Mouse (Mus musculus) G1E (cell line): ENCODE data around the gene Ccn6. TPM values are rescaled to one million over a fixed set of nuclear protein-coding genes. Genes with fewer than 3 reads are reported as not detected.

Source experiments
- ATAC-seq: 2 replicates; pipeline ENCODE4 v1.8.0; 2016; ENCODE audit warnings: mild to moderate bottlenecking; ENCODE audit not compliant: insufficient number of reproducible peaks, poor library complexity, low FRiP score, severe bottlenecking; ENCODE audit errors: extremely low read depth
- DNase-seq: peaks from one replicate; pipeline ENCODE4 v3.0.0; 2012; ENCODE audit warnings: low spot score
- H3K27me3 ChIP-seq: 2 replicates; pipeline ENCODE4 v1.6.1; 2012; ENCODE audit warnings: mild to moderate bottlenecking, low read length, inconsistent platforms; ENCODE audit not compliant: insufficient read depth
- H3K36me3 ChIP-seq: replicated peaks from 2 replicates; pipeline ENCODE3; 2012; ENCODE audit warnings: mild to moderate bottlenecking, inconsistent platforms
- H3K4me1 ChIP-seq: 2 replicates; pipeline ENCODE4 v1.6.1; 2012; ENCODE audit warnings: low read depth, low read length, inconsistent platforms, mixed read lengths; ENCODE audit not compliant: insufficient read depth
- H3K4me3 ChIP-seq: 2 replicates; pipeline ENCODE4 v1.5.1; 2012; ENCODE audit warnings: low read depth, mild to moderate bottlenecking, inconsistent platforms, low read length, moderate library complexity, mixed read lengths
- H3K9me3 ChIP-seq: replicated peaks from 2 replicates; pipeline ENCODE4 v1.6.1; 2012; ENCODE audit warnings: inconsistent platforms
- CTCF ChIP-seq: IDR thresholded peaks from 2 replicates; pipeline ENCODE4 v1.5.1; 2012; ENCODE audit warnings: low read depth, low read length, inconsistent platforms, mixed read lengths
- GATA1 ChIP-seq: IDR thresholded peaks from 2 replicates; pipeline ENCODE4 v1.6.1; 2012; ENCODE audit warnings: borderline replicate concordance, low read length, inconsistent platforms, mixed read lengths
- GATA2 ChIP-seq: IDR thresholded peaks from 2 replicates; pipeline ENCODE4 v1.6.1; 2012; ENCODE audit warnings: low read depth, low read length, inconsistent platforms, borderline replicate concordance
- POLR2AphosphoS5 ChIP-seq: IDR thresholded peaks from 2 replicates; pipeline ENCODE4 v1.6.1; 2012; ENCODE audit warnings: low read depth, low read length, inconsistent platforms; ENCODE audit not compliant: insufficient replicate concordance
- TAL1 ChIP-seq: conservative IDR thresholded peaks from 2 replicates; pipeline ENCODE4 v1.6.1; 2012; ENCODE audit warnings: low read depth, low read length, inconsistent platforms, mixed read lengths
- polyA plus RNA-seq: library from polyadenylated mRNA; stranded (reverse); fragments of >175 nt; gene quantifications from 2 replicates; pipeline ENCODE4 v1.2.3, GENCODE M21; 2012
- total RNA-seq, 2 experiments: library from RNA; stranded (forward) in 1 of 2; stranded (reverse) in 1 of 2; fragments of 200-1000 nt in 1 of 2; fragments of >200 nt in 1 of 2; fragmentation: Nextera tagmentation in 1 of 2; gene quantifications; 2 replicates each; pipeline ENCODE4 v1.2.3; 2014 to 2017

Ccn6 gene
- total and polyA plus RNA-seq, 3 experiments = not detected

GRCm38 (mm10) chr10:39141401-39141800, 22.2 kb downstream of the Ccn6 start:
- peaks cover 85% of the 10 kb centered on the region for H3K36me3 ChIP-seq
- DNase-seq = no peak
- H3K9me3 ChIP-seq = no peaks in the 10 kb centered on the region
- TF ChIP-seq TAL1 (no peak), GATA2 (no peak), GATA1 (no peak)
- H3K4me3 ChIP-seq = no peak overlapping the region
- no peaks in the 10 kb centered on the region for H3K27me3 ChIP-seq
- H3K4me1 ChIP-seq = no peaks in the 10 kb centered on the region; the same call in 1 of the 2 replicates
- ATAC-seq = no peak

GRCm38 (mm10) chr10:39140843-39141242, 22.8 kb downstream of the Ccn6 start:
- Histone ChIP-seq H3K4me1 (peaks cover under 1% of the 10 kb centered on the region; the same call in 1 of the 2 replicates), H3K27me3 (no peaks in the 10 kb centered on the region), H3K4me3 (no peak overlapping the region), H3K36me3 (peaks cover 83% of the 10 kb centered on the region), H3K9me3 (no peaks in the 10 kb centered on the region)
- DNase-seq = no peak
- ATAC-seq = no peak
- no peak for TF ChIP-seq POLR2AphosphoS5
- TF ChIP-seq GATA2 = no peak
- no peak for TF ChIP-seq GATA1
- no peak for TF ChIP-seq CTCF
- no peak for TF ChIP-seq TAL1

- DNase-seq (no peak), ATAC-seq (no peak)
- no peak overlapping the region for H3K4me3 ChIP-seq
- H3K36me3 ChIP-seq = peaks cover 70% of the 10 kb centered on the region
- TF ChIP-seq POLR2AphosphoS5 (no peak), CTCF (no peak), TAL1 (no peak), GATA2 (no peak), GATA1 (no peak)
- H3K27me3 ChIP-seq = peaks cover 5% of the 10 kb centered on the region; the same call in 1 of the 2 replicates
- H3K4me1 ChIP-seq = peaks cover 16% of the 10 kb centered on the region
- H3K9me3 ChIP-seq = no peaks in the 10 kb centered on the region
Measured at GRCm38 (mm10) chr10:39138761-39139160, 24.8 kb downstream of the Ccn6 start.

DNA sequence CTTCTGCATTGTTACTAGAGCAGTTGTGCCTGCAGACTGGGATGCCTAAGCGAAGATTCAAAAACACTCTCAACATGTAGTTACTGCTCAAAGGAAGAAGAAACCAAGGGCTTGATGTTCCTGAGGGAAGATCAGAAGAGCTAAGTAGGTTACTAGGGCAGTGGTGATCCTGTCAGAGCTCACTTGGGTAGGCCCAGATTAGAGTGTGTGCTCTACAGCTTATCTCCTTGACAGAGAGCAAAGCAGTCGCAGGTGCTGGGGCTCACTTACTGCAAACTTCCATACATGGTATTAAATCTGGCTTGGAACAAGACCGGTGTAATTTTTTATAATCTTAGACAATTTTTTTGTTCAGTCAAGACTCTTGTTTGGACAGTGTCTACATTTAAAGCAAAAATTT, 25.8 kb downstream of the Ccn6 start:
- no peak for DNase-seq
- Histone ChIP-seq H3K4me3 (no peak overlapping the region), H3K27me3 (peaks cover 6% of the 10 kb centered on the region; the same call in 1 of the 2 replicates), H3K9me3 (no peaks in the 10 kb centered on the region), H3K36me3 (peaks cover 62% of the 10 kb centered on the region), H3K4me1 (peaks cover 21% of the 10 kb centered on the region)
- no peak for TF ChIP-seq GATA1
- TF ChIP-seq CTCF = no peak
- no peak for TF ChIP-seq GATA2
- no peak for TF ChIP-seq POLR2AphosphoS5
- TF ChIP-seq TAL1 = no peak
- ATAC-seq = no peak

DNA sequence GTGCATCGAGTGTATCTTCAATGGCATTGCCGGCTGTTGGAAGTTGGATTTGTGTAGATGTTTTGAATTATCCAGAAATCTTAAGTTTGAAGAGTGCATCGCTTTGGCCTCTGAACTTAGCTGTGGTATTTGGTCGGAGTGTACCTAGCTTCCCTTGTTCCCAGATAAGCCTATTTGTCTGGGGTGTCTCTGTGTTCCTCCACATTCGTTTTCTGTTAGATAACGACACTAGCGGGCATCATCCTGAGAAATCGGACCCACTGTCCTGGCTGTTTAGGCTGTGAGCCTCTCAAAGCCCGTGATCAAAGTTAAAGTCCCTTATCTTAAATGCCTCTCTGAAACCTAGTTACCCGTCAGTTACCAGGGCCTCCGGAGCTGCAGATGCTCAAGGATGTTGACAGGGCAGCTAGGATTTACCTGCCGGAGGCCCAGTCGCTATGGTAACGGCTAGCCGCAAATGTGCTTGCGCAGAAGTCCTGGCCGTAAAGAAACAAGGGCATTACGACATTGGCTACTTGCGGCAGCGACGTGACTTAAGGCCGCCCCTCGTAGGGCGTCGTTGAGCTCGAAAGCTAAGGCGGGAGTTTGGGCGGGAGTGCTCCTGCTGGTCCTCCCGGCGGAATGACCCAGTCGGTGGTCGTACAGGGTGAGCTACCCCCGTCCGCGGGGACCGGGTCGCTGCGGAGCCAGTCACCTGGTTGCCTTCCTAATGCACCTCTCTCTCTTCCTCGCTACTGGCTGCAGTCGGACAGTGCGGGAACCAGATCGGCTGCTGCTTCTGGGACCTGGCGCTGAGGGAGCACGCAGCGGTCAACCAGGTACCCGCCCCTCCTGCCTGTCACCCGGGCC, 29.9 kb downstream of the Ccn6 start, which contains the start of the genes Fam229b and Tube1:
TSS of gene Fam229b (minus strand) at position 453 of the 849 bp plus-strand sequence.
TSS of gene Tube1 (plus strand) at position 515 of the 849 bp plus-strand sequence.
- peak; percentile 81 for ATAC-seq

GRCm38 (mm10) chr10:39121412-39121811, 42.2 kb downstream of the Ccn6 start:
- no peak for DNase-seq
- no peak for TF ChIP-seq POLR2AphosphoS5
- no peak for TF ChIP-seq CTCF
- no peaks in the 10 kb centered on the region for H3K27me3 ChIP-seq

More for the DNA sequence above, 29.9 kb downstream of the Ccn6 start, which contains the start of the genes Fam229b and Tube1:
- H3K36me3 ChIP-seq = peaks cover 28% of the 10 kb centered on the region
- H3K4me1 ChIP-seq = peaks cover 21% of the 10 kb centered on the region
- peak within 1 kb of the TSS; percentile 85 for H3K4me3 ChIP-seq
- peak; percentile 64 for DNase-seq
- no peaks in the 10 kb centered on the region for H3K9me3 ChIP-seq
- H3K27me3 ChIP-seq = peaks cover 6% of the 10 kb centered on the region
- TF ChIP-seq POLR2AphosphoS5 = no peak
- TF ChIP-seq CTCF = no peak
- no peak for TF ChIP-seq TAL1
- no peak for TF ChIP-seq GATA2
- TF ChIP-seq GATA1 = no peak

GRCm38 (mm10) chr10:39109489-39109874, 54.1 kb downstream of the Ccn6 start:
- peaks cover 30% of the 10 kb centered on the region for H3K27me3 ChIP-seq
- TF ChIP-seq CTCF (no peak), GATA2 (no peak), GATA1 (no peak), POLR2AphosphoS5 (no peak), TAL1 (no peak)
- no peaks in the 10 kb centered on the region for H3K36me3 ChIP-seq
- ATAC-seq = no peak
- no peaks in the 10 kb centered on the region for H3K9me3 ChIP-seq
- H3K4me3 ChIP-seq = no peak overlapping the region
- no peak for DNase-seq
- H3K4me1 ChIP-seq = no peaks in the 10 kb centered on the region

More at GRCm38 (mm10) chr10:39121412-39121811, 42.2 kb downstream of the Ccn6 start:
- H3K36me3 ChIP-seq = no peaks in the 10 kb centered on the region
- no peaks in the 10 kb centered on the region for H3K9me3 ChIP-seq
- H3K4me3 ChIP-seq = no peak overlapping the region
- ATAC-seq = peak; percentile 34; the same call in 1 of the 2 replicates
- H3K4me1 ChIP-seq = no peaks in the 10 kb centered on the region
